Comparison of ENCODE assay signal across 11 mouse cellular contexts in genomic region chr7:44565414-44565813, GRCm38 (mm10). TPM values are rescaled to one million over a fixed set of nuclear protein-coding genes. Genes with fewer than 3 reads are reported as not detected.
"Had no signal": no experiment of that assay in that cellular context is flagged by ENCODE, and none has a peak within 500 bp of the region (broad histone marks: within the 10 kb centered on the region; RNA-seq: fewer than 3 reads in every experiment).

No protein-coding gene starts in this region.

- ATAC-seq: midbrain, embryonic 13.5 days; midbrain, embryonic 15.5 days had no signal

- DNase-seq: lung, adult 18-20 months; lung, embryonic 14.5 days; lung, postnatal 10 days; lung, postnatal 4 days; right cerebral cortex, postnatal 14 days; thymus, adult 18-20 months; thymus, postnatal 14 days; thymus, postnatal 4 days had no signal

RNA-seq across cellular contexts. Expression of gene Napsa, which starts 6.8 kb away (rescaled TPM):
- total RNA-seq: midbrain, postnatal 0 days had no signal

RNA-seq across cellular contexts. Expression of gene Spib, which starts 33.5 kb away (rescaled TPM):
- total RNA-seq: midbrain, postnatal 0 days had no signal
